In the genomic region with DNA sequence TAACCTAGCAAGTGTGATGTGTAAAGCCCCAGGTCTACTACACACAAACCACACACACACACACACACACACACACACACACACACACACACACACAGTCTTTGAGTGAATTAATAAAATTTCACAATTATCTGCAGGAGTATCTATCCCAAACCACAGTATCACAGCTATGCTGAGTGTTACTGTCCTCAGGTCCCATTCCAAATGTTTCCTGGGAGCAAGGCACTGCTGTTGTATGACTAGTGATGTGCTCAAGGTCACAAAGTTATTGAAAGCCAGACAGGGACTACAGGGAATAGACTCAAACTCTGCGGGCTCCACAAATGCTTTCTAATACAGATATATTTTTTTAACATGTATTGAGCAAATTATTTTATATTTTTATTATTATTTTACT, we compare ENCODE assay signal across 13 mouse cellular contexts.
"Had no signal": no experiment of that assay in that cellular context is flagged by ENCODE, and none has a peak within 500 bp of the region (broad histone marks: within the 10 kb centered on the region; RNA-seq: fewer than 3 reads in every experiment).

No protein-coding gene starts in this region.

- H3K4me3 ChIP-seq: limb, embryonic 12.5 days; limb, embryonic 15.5 days; liver, embryonic 13.5 days had no signal

- H3K4me1 ChIP-seq: limb, embryonic 12.5 days; limb, embryonic 15.5 days had no signal

- H3K4me2 ChIP-seq: limb, embryonic 12.5 days; limb, embryonic 15.5 days; liver, embryonic 13.5 days; midbrain, embryonic 11.5 days had no signal

- H3K9ac ChIP-seq: limb, embryonic 12.5 days; limb, embryonic 15.5 days; liver, embryonic 13.5 days had no signal

- H3K36me3 ChIP-seq: limb, embryonic 15.5 days had no signal

- H3K9me3 ChIP-seq: limb, embryonic 12.5 days; limb, embryonic 15.5 days; liver, embryonic 13.5 days had no signal

- H3K27ac ChIP-seq: limb, embryonic 12.5 days; limb, embryonic 15.5 days; liver, embryonic 13.5 days had no signal

- H3K27me3 ChIP-seq: limb, embryonic 12.5 days; limb, embryonic 15.5 days; liver, embryonic 13.5 days had no signal

- DNase-seq: kidney, postnatal 14 days; kidney, postnatal 4 days; left cerebral cortex, postnatal 4 days; liver, embryonic 13.5 days; lung, adult 2 months; lung, postnatal 14 days; lung, postnatal 4 days; midbrain, embryonic 14.5 days; thymus, adult 18-20 months; thymus, postnatal 36 days had no signal
